Mouse (Mus musculus) ES-Bruce4 (cell line): ENCODE measurements at regions not wholly inside any gene's neighbourhood (a gene's known extent, or its start where the extent isn't known, plus 50 kb on each side); places are given as distances from the start of the nearest gene placed in this dataset.

Experiments used
- H3K27ac ChIP-seq: 2 replicates; pipeline ENCODE4 v1.5.1; 2012; ENCODE audit warnings: low read length, inconsistent platforms; ENCODE audit not compliant: insufficient read depth
- H3K27me3 ChIP-seq: 2 replicates; pipeline ENCODE4 v1.6.1; 2012; ENCODE audit warnings: mild to moderate bottlenecking, low read length, inconsistent platforms; ENCODE audit not compliant: control insufficient read depth, poor library complexity, insufficient read depth, severe bottlenecking
- H3K36me3 ChIP-seq: 2 replicates; pipeline ENCODE4 v1.6.1; 2012; ENCODE audit warnings: inconsistent platforms, mild to moderate bottlenecking, low read length, moderate library complexity; ENCODE audit not compliant: control insufficient read depth, poor library complexity, insufficient read depth, severe bottlenecking
- H3K4me1 ChIP-seq: one replicate; pipeline ENCODE4 v1.8.1; 2011; ENCODE audit warnings: low read length; ENCODE audit not compliant: control insufficient read depth, insufficient read depth
- H3K4me3 ChIP-seq: 2 replicates; pipeline ENCODE4 v1.5.1; 2011; ENCODE audit warnings: low read depth, mild to moderate bottlenecking, low read length
- H3K9ac ChIP-seq: 2 replicates; pipeline ENCODE4 v1.6.1; 2012; ENCODE audit warnings: low read depth, mild to moderate bottlenecking, inconsistent platforms; ENCODE audit not compliant: poor library complexity, severe bottlenecking
- H3K9me3 ChIP-seq: replicated peaks from 2 replicates; pipeline ENCODE4 v1.6.1; 2012; ENCODE audit warnings: mild to moderate bottlenecking, low read length, inconsistent platforms; ENCODE audit not compliant: control insufficient read depth, poor library complexity, insufficient read depth, severe bottlenecking
- CTCF ChIP-seq: IDR thresholded peaks from one replicate; pipeline ENCODE4 v1.8.1; 2011; ENCODE audit warnings: low read depth, low read length
- EP300 ChIP-seq: IDR thresholded peaks from 2 replicates; pipeline ENCODE4 v1.6.1; 2011; ENCODE audit warnings: low read depth, low read length; ENCODE audit not compliant: insufficient read depth
- POLR2A ChIP-seq: IDR thresholded peaks from one replicate; pipeline ENCODE4 v1.8.1; 2011; ENCODE audit warnings: low read length; ENCODE audit not compliant: insufficient read depth

- Histone ChIP-seq H3K4me1 (no peaks in the 10 kb centered on the region), H3K9me3 (no peaks in the 10 kb centered on the region), H3K9ac (no peak overlapping the region), H3K27ac (no peak overlapping the region), H3K27me3 (no peaks in the 10 kb centered on the region), H3K36me3 (no peaks in the 10 kb centered on the region), H3K4me3 (no peak overlapping the region)
- TF ChIP-seq CTCF = no peak
- TF ChIP-seq EP300 = no peak
- no peak for TF ChIP-seq POLR2A
Observed at GRCm38 (mm10) chr9:85442761-85443505, 115.8 kb upstream of the Tent5a start.

GRCm38 (mm10) chr9:85439664-85440063 lies 112.5 kb upstream of the Tent5a start:
- no peak overlapping the region for H3K27ac ChIP-seq
- H3K36me3 ChIP-seq = no peaks in the 10 kb centered on the region
- no peaks in the 10 kb centered on the region for H3K27me3 ChIP-seq
- no peak for TF ChIP-seq POLR2A
- TF ChIP-seq CTCF = no peak
- no peak for TF ChIP-seq EP300
- H3K9me3 ChIP-seq = no peaks in the 10 kb centered on the region
- H3K9ac ChIP-seq = no peak overlapping the region
- H3K4me3 ChIP-seq = no peak overlapping the region
- H3K4me1 ChIP-seq = no peaks in the 10 kb centered on the region

- no peak for TF ChIP-seq POLR2A
- TF ChIP-seq EP300 = no peak
- no peak for TF ChIP-seq CTCF
- Histone ChIP-seq H3K27ac (no peak overlapping the region), H3K4me3 (no peak overlapping the region), H3K9me3 (no peaks in the 10 kb centered on the region), H3K27me3 (no peaks in the 10 kb centered on the region), H3K9ac (no peak overlapping the region), H3K36me3 (no peaks in the 10 kb centered on the region), H3K4me1 (no peaks in the 10 kb centered on the region)
Observed at GRCm38 (mm10) chr9:85432220-85432619, 105.1 kb upstream of the Tent5a start.

- H3K27me3 ChIP-seq = no peaks in the 10 kb centered on the region
- no peak overlapping the region for H3K4me3 ChIP-seq
- no peak overlapping the region for H3K9ac ChIP-seq
- H3K9me3 ChIP-seq = no peaks in the 10 kb centered on the region
- H3K4me1 ChIP-seq = no peaks in the 10 kb centered on the region
- TF ChIP-seq CTCF (no peak), POLR2A (no peak), EP300 (no peak)
- H3K27ac ChIP-seq = no peak overlapping the region
- no peaks in the 10 kb centered on the region for H3K36me3 ChIP-seq
Observed at GRCm38 (mm10) chr9:85426809-85427208, 99.7 kb upstream of the Tent5a start.

GRCm38 (mm10) chr9:85423908-85424307 lies 96.8 kb upstream of the Tent5a start:
- H3K27ac ChIP-seq = no peak overlapping the region
- no peaks in the 10 kb centered on the region for H3K9me3 ChIP-seq
- H3K27me3 ChIP-seq = no peaks in the 10 kb centered on the region
- H3K4me3 ChIP-seq = no peak overlapping the region
- H3K36me3 ChIP-seq = no peaks in the 10 kb centered on the region
- TF ChIP-seq POLR2A = no peak
- no peak for TF ChIP-seq EP300
- no peak for TF ChIP-seq CTCF
- H3K4me1 ChIP-seq = no peaks in the 10 kb centered on the region
- H3K9ac ChIP-seq = no peak overlapping the region

- no peak overlapping the region for H3K27ac ChIP-seq
- H3K36me3 ChIP-seq = no peaks in the 10 kb centered on the region
- H3K4me3 ChIP-seq = no peak overlapping the region
- no peaks in the 10 kb centered on the region for H3K4me1 ChIP-seq
- no peak for TF ChIP-seq CTCF
- no peak overlapping the region for H3K9ac ChIP-seq
- no peaks in the 10 kb centered on the region for H3K27me3 ChIP-seq
- H3K9me3 ChIP-seq = no peaks in the 10 kb centered on the region
Observed at GRCm38 (mm10) chr9:85414391-85414790, 87.2 kb upstream of the Tent5a start.
